Mouse (Mus musculus) erythroblast, embryonic 14.5 days (primary cell): Measurements from ENCODE around the gene Vps13d. TPM values are rescaled to one million over a fixed set of nuclear protein-coding genes. Genes with fewer than 3 reads are reported as not detected.

Experiments
- H3K27me3 ChIP-seq: 2 replicates; pipeline ENCODE4 v1.6.1; 2012; ENCODE audit warnings: inconsistent platforms; ENCODE audit not compliant: control insufficient read depth
- H3K36me3 ChIP-seq: 2 replicates; pipeline ENCODE4 v1.6.1; 2012; ENCODE audit warnings: mild to moderate bottlenecking, inconsistent platforms; ENCODE audit not compliant: control insufficient read depth
- H3K4me1 ChIP-seq: 2 replicates; pipeline ENCODE4 v1.6.1; 2012; ENCODE audit warnings: inconsistent platforms; ENCODE audit not compliant: control insufficient read depth
- H3K4me3 ChIP-seq: replicated peaks from 2 replicates; pipeline ENCODE3; 2012; ENCODE audit warnings: moderate library complexity, mild to moderate bottlenecking, inconsistent platforms
- H3K9me3 ChIP-seq: 2 replicates; pipeline ENCODE4 v1.6.1; 2012; ENCODE audit warnings: low read length, inconsistent platforms, mixed read lengths; ENCODE audit not compliant: control insufficient read depth
- GATA1 ChIP-seq: IDR thresholded peaks from 2 replicates; pipeline ENCODE4 v1.6.1; 2012; ENCODE audit warnings: low read length, inconsistent platforms, mixed read lengths
- TAL1 ChIP-seq: IDR thresholded peaks from 3 replicates; pipeline ENCODE4 v1.6.1; 2012; ENCODE audit warnings: low read length, inconsistent platforms, mixed read lengths
- polyA plus RNA-seq: library from polyadenylated mRNA; stranded (reverse); fragments of >175 nt; gene quantifications from 2 replicates; pipeline ENCODE4 v1.2.3, GENCODE M21; 2012

Vps13d gene
- polyA plus RNA-seq, 1 experiment: 0.69 TPM

DNA sequence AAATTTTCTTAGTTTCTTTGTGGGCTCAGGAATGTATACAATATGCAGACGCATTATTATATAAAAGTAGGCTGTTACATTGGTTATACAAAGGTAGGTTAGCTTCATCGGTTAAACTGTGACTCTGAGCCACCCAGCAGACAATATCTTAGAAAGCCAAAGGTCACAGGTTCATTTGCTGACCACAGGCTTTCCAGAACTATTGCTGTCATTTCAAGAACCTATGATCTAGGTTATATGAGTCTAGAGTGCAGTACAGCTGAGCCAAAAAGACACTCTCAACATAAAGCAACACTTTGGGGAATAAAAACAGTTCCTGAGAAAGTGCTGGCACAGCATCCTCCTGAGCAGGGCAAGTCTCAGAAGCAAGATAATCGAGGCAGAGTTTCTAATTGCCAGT lies 140.4 kb downstream of the Vps13d start:
- Histone ChIP-seq H3K9me3 (no peaks in the 10 kb centered on the region), H3K4me3 (no peak overlapping the region), H3K4me1 (peaks cover 30% of the 10 kb centered on the region), H3K27me3 (no peaks in the 10 kb centered on the region), H3K36me3 (peaks cover 86% of the 10 kb centered on the region)
- TF ChIP-seq TAL1 (no peak), GATA1 (no peak)

DNA sequence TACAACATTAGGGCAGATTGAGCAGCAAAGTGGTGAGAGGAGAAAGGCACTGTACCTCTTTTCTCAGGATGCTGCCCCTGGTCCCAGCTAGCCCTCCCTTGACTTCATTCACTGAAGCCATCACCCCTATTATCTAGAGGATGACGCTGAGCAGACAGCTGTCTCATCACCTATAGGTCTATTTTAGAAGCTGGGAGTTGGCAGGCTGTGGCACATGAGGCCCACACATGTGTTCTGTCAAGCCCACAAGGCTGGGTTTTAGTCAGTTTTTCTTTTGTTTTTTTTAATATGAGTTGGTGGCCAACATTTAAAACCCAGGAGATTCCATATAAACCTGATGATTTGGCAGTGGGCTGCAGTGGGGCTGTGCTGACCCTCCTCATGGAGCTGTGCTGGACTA lies 142.1 kb downstream of the Vps13d start:
- no peak overlapping the region for H3K4me3 ChIP-seq
- no peaks in the 10 kb centered on the region for H3K27me3 ChIP-seq
- H3K36me3 ChIP-seq: peaks cover 77% of the 10 kb centered on the region
- TF ChIP-seq GATA1 (no peak), TAL1 (no peak)
- H3K4me1 ChIP-seq: peaks cover 32% of the 10 kb centered on the region
- no peaks in the 10 kb centered on the region for H3K9me3 ChIP-seq

- TF ChIP-seq TAL1 (no peak), GATA1 (no peak)
- Histone ChIP-seq H3K9me3 (no peaks in the 10 kb centered on the region), H3K4me1 (peaks cover 32% of the 10 kb centered on the region), H3K27me3 (no peaks in the 10 kb centered on the region), H3K36me3 (peaks cover 79% of the 10 kb centered on the region), H3K4me3 (no peak overlapping the region)
Observed at GRCm38 (mm10) chr4:145052282-145052681, 142.5 kb downstream of the Vps13d start.

GRCm38 (mm10) chr4:145051209-145051969 lies 143.4 kb downstream of the Vps13d start:
- no peak overlapping the region for H3K4me3 ChIP-seq
- no peak for TF ChIP-seq TAL1
- no peak for TF ChIP-seq GATA1
- peaks cover 32% of the 10 kb centered on the region for H3K4me1 ChIP-seq
- H3K27me3 ChIP-seq: no peaks in the 10 kb centered on the region
- H3K9me3 ChIP-seq: no peaks in the 10 kb centered on the region
- H3K36me3 ChIP-seq: peaks cover 79% of the 10 kb centered on the region

GRCm38 (mm10) chr4:145050518-145051208 lies 144.1 kb downstream of the Vps13d start:
- Histone ChIP-seq H3K36me3 (peaks cover 77% of the 10 kb centered on the region), H3K27me3 (no peaks in the 10 kb centered on the region), H3K9me3 (no peaks in the 10 kb centered on the region), H3K4me3 (no peak overlapping the region), H3K4me1 (peaks cover 34% of the 10 kb centered on the region)
- TF ChIP-seq TAL1 (no peak), GATA1 (no peak)

- Histone ChIP-seq H3K9me3 (no peaks in the 10 kb centered on the region), H3K4me3 (no peak overlapping the region), H3K27me3 (no peaks in the 10 kb centered on the region), H3K4me1 (peaks cover 37% of the 10 kb centered on the region), H3K36me3 (peaks cover 80% of the 10 kb centered on the region)
- TF ChIP-seq TAL1 (no peak), GATA1 (no peak)
Observed at GRCm38 (mm10) chr4:145047964-145048363, 146.8 kb downstream of the Vps13d start.

- Histone ChIP-seq H3K4me3 (no peak overlapping the region), H3K4me1 (peaks cover 54% of the 10 kb centered on the region), H3K9me3 (no peaks in the 10 kb centered on the region), H3K36me3 (peaks cover 82% of the 10 kb centered on the region), H3K27me3 (no peaks in the 10 kb centered on the region)
- TF ChIP-seq TAL1 (no peak), GATA1 (no peak)
Observed at GRCm38 (mm10) chr4:145046032-145046401, 148.8 kb downstream of the Vps13d start.

GRCm38 (mm10) chr4:145045312-145046031 lies 149.3 kb downstream of the Vps13d start:
- Histone ChIP-seq H3K27me3 (no peaks in the 10 kb centered on the region), H3K4me3 (no peak overlapping the region), H3K9me3 (no peaks in the 10 kb centered on the region), H3K4me1 (peaks cover 54% of the 10 kb centered on the region), H3K36me3 (peaks cover 83% of the 10 kb centered on the region)
- TF ChIP-seq GATA1 (no peak), TAL1 (no peak)

DNA sequence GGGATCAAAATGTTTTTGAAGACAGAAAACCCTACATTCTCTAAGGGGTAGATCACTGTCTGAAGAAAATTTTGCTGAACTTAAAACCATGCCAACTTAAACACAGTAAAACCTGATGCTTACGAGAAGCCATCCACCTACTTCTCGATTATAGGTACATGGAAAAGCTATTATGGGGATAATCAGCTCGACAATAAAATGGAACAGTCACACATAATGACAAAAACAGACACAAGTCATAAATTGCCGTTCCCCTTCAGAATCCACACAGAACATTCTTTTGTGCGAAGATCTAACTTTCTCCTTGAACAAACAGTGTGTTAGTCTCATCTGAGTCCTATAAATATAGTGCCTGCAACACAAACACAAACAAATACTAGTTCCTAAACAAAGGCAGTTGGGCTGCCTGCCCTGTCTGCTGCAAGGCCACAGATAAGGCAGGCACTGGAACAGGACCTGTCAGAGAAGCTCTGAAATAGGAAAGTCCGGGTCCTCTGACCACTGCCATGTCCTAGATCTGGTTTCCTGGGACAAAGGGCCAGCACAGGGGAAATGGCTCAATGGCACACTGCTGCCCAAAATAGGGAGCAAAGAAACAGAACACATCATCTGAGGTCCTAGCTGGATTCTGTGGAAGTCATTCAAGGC lies 153.5 kb downstream of the Vps13d start:
- no peak overlapping the region for H3K4me3 ChIP-seq
- no peaks in the 10 kb centered on the region for H3K9me3 ChIP-seq
- TF ChIP-seq TAL1 (no peak), GATA1 (no peak)
- peaks cover 92% of the 10 kb centered on the region for H3K36me3 ChIP-seq
- H3K4me1 ChIP-seq: peaks cover 62% of the 10 kb centered on the region
- H3K27me3 ChIP-seq: no peaks in the 10 kb centered on the region
